Mouse (Mus musculus) adrenal gland, postnatal 4 days (tissue): ENCODE data around the gene Ly6g6d. TPM values are rescaled to one million over a fixed set of nuclear protein-coding genes. Genes with fewer than 3 reads are reported as not detected.

Experiments used
- DNase-seq, 2 experiments: peaks; one replicate each; pipeline ENCODE4 v3.0.0; 2021 to 2022; ENCODE audit warnings: low spot score in 2 of 2, mixed read lengths in 2 of 2
- total RNA-seq, 2 experiments: library from RNA; stranded (reverse); gene quantifications; 2 replicates each; pipeline ENCODE4 v1.2.3; 2021

The Ly6g6d gene
- total RNA-seq, 2 experiments from 2014 or later, result 2.0 to 2.4 TPM

DNA sequence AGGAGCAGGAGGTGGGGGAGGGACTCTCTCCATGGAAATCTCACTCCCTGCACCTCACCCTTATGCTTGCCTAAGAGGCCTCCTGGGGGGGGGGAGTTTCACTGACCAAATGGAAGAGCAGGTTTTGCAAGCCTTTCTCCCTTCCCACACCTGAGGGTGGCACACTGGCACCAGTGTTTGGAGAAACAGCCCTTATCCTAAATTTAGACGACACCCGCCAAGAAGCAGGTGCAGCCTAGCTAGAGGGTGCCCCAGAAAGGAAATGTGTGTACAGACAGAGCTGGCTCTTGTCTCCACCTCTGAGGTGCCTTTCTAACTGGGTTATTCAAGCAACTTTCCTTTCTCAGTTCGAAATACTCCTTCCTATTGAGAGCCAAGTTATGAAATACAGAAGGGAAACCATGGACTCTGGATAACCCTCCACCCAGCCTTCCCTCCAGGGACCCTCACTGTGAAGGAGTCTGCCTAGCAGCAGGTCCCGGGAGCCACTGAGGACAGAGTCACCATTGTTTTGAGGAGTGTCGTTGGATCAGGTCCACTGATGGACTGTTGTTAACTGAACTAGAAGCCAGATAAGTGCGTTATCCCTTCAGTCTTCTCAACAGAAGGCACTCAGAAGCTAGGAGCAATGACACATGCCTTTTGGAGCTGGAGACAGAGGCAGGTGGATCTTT, 7.2 kb downstream of the Ly6g6d start:
- DNase-seq, result no peak

DNA sequence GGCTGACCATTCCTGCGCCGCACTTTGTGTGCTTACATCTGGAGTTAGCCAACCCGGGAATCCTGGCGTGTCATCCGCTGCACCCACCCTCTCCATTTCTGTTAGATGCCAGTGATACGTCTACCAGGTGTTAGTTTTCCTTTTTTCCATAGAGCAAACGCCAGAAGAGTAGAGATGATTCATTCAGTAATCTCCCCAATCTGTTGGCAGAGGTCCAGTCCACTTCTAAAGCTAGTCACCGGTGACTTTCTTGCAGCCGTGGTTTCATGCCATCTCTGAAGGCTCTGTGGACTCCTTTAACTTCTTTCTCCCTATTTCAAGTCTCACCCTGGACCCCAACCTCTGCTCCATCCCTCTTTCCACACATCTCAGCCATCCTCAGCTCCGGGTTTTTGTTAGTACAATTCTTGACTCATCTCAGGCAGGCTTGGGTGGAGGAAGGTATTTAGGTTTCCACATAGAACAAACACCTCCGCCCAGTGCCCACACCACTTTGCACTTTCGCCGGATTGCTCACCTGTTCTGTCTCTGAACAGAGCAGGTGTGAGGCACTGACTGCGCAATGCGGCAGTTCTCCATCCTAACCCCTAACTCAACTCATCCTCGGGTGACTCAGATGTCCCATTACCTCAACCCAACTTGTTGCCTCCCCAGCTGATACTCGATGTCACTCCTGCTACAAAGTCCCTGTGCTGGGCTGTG, 9.5 kb downstream of the Ly6g6d start:
- no peak for DNase-seq

DNA sequence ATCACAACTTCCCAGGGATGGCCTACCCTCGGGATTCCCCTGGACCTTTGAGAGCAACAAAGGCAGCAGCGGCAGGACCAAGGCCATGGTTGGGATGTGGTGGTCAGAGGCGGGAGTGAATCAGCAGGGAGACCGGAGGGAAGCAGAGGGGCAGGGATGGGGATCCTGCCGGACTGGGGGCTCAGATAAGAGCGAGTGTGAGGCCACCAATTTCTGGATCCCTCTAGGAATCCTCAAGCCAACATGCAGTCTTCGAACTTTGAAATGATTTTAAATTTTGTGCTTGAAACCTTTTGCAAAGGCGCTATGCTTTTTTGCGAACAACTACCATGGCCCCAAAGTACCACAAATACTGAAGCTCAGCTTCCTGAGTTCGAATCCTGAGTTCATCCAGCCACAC, 11.8 kb downstream of the Ly6g6d start, which contains the start of gene Mpig6b:
Gene Mpig6b (minus strand): TSS at position 101 of the 400 bp plus-strand sequence.
- DNase-seq, result no peak

GRCm38 (mm10) chr17:35064951-35065947, 12.6 kb downstream of the Ly6g6d start, which contains the start of gene Ly6g6c:
TSS of gene Ly6g6c (plus strand) at chr17:35065388.
- DNase-seq, result no peak

DNA sequence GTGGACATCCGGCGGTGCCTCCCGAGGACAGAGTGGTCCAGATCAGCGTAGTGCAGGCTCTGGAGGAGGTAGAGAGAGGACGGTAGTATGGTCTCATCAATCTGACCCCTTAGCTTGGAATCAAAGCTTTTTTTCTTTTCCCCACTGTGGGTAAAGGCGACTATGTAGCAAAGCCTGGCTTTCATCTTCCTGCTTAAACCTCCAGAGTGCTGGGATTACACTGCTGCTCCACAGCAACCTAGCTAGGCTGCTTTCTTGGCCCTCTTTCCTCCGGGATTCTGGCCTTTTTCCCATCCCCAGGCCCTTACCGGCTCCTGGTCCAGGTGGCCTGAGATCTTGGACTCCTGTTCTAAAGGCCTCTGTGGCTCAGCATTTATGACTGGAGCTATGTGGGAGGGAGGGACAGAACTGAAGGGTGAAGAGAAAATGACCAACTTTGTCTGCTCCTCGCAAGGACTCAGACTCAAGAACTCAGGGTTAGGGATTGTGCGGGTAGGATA, 13.4 kb downstream of the Ly6g6d start:
- DNase-seq, result no peak

DNA sequence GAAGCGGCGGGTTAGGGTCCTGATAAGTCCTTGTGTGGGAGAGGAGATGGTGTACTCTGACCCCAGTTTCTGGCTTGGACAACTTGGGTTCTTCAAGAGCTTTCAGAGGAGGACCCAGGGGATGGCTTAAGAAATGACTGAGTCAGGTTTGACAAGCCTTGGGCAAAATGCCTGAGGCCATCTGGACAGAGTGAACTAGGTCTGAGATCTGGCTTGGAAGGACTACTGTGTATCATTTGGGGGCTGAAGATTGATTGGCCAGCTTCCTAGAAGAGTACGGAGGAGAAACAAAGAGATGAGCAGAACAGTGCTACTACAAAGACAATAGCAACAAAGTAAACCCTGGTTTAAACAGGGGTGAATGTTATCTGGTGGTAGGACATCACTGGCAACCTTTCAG, 14.4 kb downstream of the Ly6g6d start:
- no peak for DNase-seq

DNA sequence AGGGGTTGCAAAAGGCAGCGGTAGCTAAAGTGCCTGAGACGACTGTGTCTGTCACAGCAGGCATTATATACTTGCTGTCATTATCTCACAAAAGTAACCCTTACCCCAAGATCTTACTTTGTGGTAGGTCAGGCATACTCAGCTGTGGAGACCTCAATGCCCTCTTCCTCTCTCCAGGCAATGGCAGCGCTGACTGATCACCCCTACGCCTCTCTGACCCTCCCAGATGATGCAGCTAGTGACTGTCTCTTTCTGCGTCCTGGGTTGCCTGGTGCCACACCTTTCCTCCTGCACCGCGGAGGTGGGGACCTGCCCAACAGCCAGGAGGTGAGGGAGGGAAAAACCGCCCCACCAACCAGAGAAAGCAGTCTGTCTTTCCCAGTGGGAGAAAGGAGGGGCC, 16.6 kb downstream of the Ly6g6d start:
- DNase-seq, result no peak

- DNase-seq, result no peak
Measured at GRCm38 (mm10) chr17:35060737-35061297, 17.0 kb downstream of the Ly6g6d start.

- DNase-seq, result no peak
Measured at GRCm38 (mm10) chr17:35060071-35060470, 17.8 kb downstream of the Ly6g6d start.

DNA sequence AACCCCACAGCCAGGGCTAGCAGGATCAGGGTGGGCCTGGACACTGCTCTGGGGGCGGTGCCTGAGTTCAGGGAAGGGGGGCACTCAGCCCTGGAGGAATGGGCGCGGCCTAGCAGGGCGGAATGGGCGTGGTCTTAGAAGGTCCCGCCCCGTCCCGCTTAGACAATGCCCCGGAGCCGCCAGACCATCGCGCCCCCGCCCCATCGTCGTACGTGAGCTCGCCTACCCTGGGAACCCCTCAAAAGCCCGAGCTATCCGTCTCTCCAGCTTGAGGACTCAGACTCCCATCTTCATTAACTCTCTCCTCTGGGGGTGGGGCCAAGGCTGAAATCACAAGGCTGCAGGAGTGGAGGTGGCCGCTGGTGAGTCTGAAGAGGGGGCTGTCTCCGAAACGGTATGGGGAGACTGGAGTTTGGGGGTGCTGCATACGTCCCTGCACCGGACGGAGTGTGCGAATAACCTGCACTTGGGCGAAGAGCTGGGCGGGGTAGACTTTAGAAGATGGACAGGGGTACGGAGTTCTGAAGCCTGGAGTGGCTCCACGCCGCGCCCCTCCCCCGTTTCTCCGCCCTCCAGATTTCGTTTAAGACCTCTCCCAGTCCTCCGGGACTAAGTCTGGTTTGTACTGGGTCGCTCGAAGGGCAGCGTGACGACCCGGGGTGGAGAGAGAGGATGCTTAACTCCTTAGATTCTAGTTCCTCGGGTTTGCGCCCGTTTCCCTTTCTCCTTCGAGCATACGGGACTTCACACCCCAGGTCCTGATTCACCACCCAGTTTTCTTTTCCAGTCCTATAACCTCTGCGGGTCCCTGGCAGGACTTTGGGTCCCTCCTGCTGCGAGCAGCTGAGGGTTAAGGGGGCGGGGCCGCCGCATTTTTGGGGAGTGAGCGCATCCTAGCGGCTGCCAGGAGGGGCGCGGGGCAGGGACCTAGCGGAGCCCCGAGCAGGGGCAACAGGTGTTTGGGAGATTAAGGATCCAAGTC, 18.7 kb downstream of the Ly6g6d start, which contains the start of gene Ddah2:
Gene Ddah2 (plus strand): TSS at position 125 of the 982 bp plus-strand sequence.
- DNase-seq, result peak; percentile 62 to 76

GRCm38 (mm10) chr17:35058316-35058715, 19.5 kb downstream of the Ly6g6d start:
- no peak for DNase-seq

DNA sequence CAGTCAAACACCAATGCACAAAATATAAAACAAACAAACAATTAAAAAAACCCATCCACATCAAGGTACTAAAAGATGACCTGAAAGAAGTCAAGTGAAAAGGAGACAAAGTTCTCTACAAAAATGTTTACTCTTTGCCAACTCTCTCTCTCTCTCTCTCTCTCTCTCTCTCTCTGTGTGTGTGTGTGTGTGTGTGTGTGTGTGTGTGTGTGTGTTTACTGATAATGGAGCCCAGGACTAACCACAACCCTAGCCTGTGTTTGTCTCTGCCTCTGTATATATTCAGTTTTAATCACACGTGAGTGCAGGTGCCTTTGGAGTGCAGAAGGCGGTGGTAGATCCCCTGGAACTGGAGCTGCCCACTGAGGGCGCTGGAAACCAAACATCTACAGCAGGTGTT, 20.8 kb downstream of the Ly6g6d start:
- no peak for DNase-seq

DNA sequence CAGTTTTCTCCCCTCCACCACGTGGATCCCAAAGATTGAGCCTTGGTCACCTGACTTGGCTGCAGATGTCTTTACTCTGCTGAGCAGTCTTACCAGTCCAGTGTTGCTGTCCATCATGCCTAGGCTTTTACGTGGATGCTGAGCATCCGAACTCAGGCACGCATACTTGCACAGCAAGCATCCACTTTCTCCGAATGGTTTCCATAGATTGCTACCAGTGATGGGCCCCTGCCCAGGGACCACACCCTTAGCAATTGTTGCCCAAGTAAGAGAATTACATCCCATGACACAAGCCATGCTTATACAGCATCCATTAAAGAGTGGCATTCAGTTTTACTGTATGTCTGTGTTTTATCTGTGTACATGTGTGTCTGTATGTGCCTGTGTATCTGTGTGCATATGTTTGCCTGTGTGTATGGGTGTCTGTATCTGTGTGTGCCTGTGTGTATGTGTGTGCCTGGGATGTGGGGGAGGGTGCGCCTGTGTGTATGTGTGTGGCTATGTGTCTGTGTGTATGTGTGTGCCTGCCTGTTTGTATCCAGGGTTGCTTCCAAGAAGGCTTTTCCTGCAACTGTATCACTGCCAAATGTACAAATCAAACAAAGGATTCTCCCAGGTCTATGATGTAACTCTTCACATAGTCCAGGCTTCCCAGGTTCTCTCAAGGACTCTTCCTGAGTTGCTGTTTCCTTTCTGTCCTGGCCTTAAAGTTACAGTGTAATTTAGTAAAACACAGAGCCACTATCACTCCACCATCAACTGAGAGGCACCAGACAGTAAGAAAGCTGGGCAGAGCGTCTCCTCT, 22.0 kb downstream of the Ly6g6d start:
- DNase-seq, result no peak

GRCm38 (mm10) chr17:35052271-35052798, 25.5 kb downstream of the Ly6g6d start:
- no peak for DNase-seq

GRCm38 (mm10) chr17:35051156-35052086, 26.4 kb downstream of the Ly6g6d start:
- DNase-seq, result peak in 1 of 2 experiments; percentile 55

DNA sequence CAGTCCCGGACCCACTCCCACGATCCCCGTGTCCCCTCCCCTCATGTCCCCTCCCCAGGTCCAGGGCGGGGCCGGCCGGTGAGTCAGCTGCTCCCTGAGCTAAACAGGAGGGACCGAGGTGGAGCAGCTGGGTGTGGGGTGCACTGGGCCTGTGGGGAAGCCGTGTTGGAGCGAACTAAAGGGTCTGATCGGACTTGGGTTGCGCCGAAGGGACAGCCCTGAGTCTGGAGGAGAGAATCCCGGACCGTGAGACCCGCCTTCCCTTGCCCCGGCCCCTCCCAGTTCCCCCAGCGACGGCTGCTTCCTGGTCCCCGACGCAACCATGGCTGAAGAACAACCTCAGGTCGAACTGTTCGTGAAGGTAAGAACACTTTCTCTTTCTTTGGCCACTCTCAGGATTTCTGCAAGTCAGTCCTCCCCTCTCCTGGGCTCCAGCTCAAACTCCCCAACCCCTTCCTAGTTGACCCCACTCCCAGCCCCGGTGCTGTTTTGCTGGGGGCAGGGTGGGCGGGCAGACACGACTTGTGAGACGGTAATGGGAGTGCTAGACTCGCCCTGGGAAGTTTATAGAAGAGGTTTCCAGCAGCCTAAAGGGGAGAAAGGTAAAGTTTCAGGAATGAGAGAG, 27.6 kb downstream of the Ly6g6d start:
- DNase-seq, result peak; percentile 37 to 63

DNA sequence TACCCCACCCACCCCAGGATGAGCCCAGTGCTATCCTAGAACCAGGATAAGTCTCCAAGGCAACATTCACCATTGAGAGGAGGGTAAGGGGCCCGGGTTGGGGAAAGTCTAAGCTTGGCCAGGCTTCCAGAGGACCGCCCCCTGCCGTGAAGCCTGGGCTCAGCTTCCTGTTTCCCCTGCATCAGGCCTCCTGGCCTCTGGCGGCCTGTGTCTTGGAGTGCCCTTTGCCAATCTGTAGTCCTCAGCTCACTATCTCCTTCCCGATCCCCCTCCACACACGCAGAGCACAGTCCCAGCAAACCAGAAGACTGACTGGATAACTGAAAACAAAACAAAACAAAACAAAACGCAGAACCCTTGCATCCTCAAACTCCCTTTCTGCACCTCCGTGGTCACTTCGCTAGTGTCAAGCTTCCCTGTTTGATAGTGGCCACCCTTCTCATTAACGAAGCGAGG, 28.3 kb downstream of the Ly6g6d start, which contains the start of gene Clic1:
Gene Clic1 (plus strand): TSS at position 406 of the 456 bp plus-strand sequence.
- DNase-seq, result no peak
